Mouse (Mus musculus): ENCODE data around the gene Ak2. TPM values are rescaled to one million over a fixed set of nuclear protein-coding genes. Genes with fewer than 3 reads are reported as not detected.

Gene Ak2
- polyA plus RNA-seq, 1 experiment = 60.1 TPM

GRCm38 (mm10) chr4:129035851-129036445 is 44.2 kb downstream of the Ak2 start:
- peaks cover 35% of the 10 kb centered on the region for H3K4me1 ChIP-seq (replicated peaks; ENCODE audit: control insufficient read depth, insufficient read depth, low read length)
- no peaks in the 10 kb centered on the region for H3K27me3 ChIP-seq (ENCODE audit: control insufficient read depth, insufficient read depth, low read length)
- no peak overlapping the region for H3K4me3 ChIP-seq (ENCODE audit: control insufficient read depth, insufficient read depth, low read length)
- DNase-seq = no peak
- H3K27ac ChIP-seq (ENCODE audit: control insufficient read depth, insufficient read depth, low read length) = peak overlapping the region; percentile 58; the same call in 1 of the 2 replicates
- TF ChIP-seq CTCF (IDR thresholded peaks at IDR 0.05; ENCODE audit: borderline replicate concordance, control insufficient read depth, extremely low read depth, insufficient read depth, low read length, poor library complexity) (no peak), POLR2A (IDR thresholded peaks at IDR 0.05; ENCODE audit: control insufficient read depth, extremely low read depth, insufficient read depth, low read length, poor library complexity) (no peak)
- H3K36me3 ChIP-seq (ENCODE audit: control insufficient read depth, insufficient read depth, low read length) = no peaks in the 10 kb centered on the region
- WGBS = 74% methylated on average over 7 of the region's 7 CpGs

GRCm38 (mm10) chr4:129047721-129048421 is 56.1 kb downstream of the Ak2 start:
- H3K4me1 ChIP-seq (replicated peaks; ENCODE audit: control insufficient read depth, insufficient read depth, low read length) = peaks cover 5% of the 10 kb centered on the region
- peaks cover 10% of the 10 kb centered on the region for H3K27me3 ChIP-seq (ENCODE audit: control insufficient read depth, insufficient read depth, low read length)
- no peaks in the 10 kb centered on the region for H3K36me3 ChIP-seq (ENCODE audit: control insufficient read depth, insufficient read depth, low read length)
- 38% methylated on average over 15 of the region's 15 CpGs for WGBS
- TF ChIP-seq POLR2A (IDR thresholded peaks at IDR 0.05; ENCODE audit: control insufficient read depth, extremely low read depth, insufficient read depth, low read length, poor library complexity) (no peak), CTCF (IDR thresholded peaks at IDR 0.05; ENCODE audit: borderline replicate concordance, control insufficient read depth, extremely low read depth, insufficient read depth, low read length, poor library complexity) (no peak)
- no peak overlapping the region for H3K4me3 ChIP-seq (ENCODE audit: control insufficient read depth, insufficient read depth, low read length)
- H3K27ac ChIP-seq (ENCODE audit: control insufficient read depth, insufficient read depth, low read length) = no peak overlapping the region
- no peak for DNase-seq

GRCm38 (mm10) chr4:129048501-129049305 is 56.9 kb downstream of the Ak2 start:
- Histone ChIP-seq H3K36me3 (ENCODE audit: control insufficient read depth, insufficient read depth, low read length) (no peaks in the 10 kb centered on the region), H3K4me3 (ENCODE audit: control insufficient read depth, insufficient read depth, low read length) (peak overlapping the region; percentile 22), H3K27ac (ENCODE audit: control insufficient read depth, insufficient read depth, low read length) (no peak overlapping the region), H3K27me3 (ENCODE audit: control insufficient read depth, insufficient read depth, low read length) (peaks cover 10% of the 10 kb centered on the region), H3K4me1 (replicated peaks; ENCODE audit: control insufficient read depth, insufficient read depth, low read length) (peaks cover 5% of the 10 kb centered on the region)
- no peak for TF ChIP-seq CTCF (IDR thresholded peaks at IDR 0.05; ENCODE audit: borderline replicate concordance, control insufficient read depth, extremely low read depth, insufficient read depth, low read length, poor library complexity)
- no peak for TF ChIP-seq POLR2A (IDR thresholded peaks at IDR 0.05; ENCODE audit: control insufficient read depth, extremely low read depth, insufficient read depth, low read length, poor library complexity)
- DNase-seq = peak; percentile 8
- 1% methylated on average over 52 of the region's 52 CpGs for WGBS

GRCm38 (mm10) chr4:129049306-129050011 is 57.7 kb downstream of the Ak2 start:
- WGBS = 6% methylated on average over 23 of the region's 23 CpGs

GRCm38 (mm10) chr4:129050365-129050764 is 58.6 kb downstream of the Ak2 start:
- 89% methylated on average over 4 of the region's 4 CpGs for WGBS
- H3K36me3 ChIP-seq (ENCODE audit: control insufficient read depth, insufficient read depth, low read length) = no peaks in the 10 kb centered on the region
- DNase-seq = no peak
- H3K27me3 ChIP-seq (ENCODE audit: control insufficient read depth, insufficient read depth, low read length) = peaks cover 10% of the 10 kb centered on the region
- H3K4me1 ChIP-seq (replicated peaks; ENCODE audit: control insufficient read depth, insufficient read depth, low read length) = peaks cover 5% of the 10 kb centered on the region
- TF ChIP-seq POLR2A (IDR thresholded peaks at IDR 0.05; ENCODE audit: control insufficient read depth, extremely low read depth, insufficient read depth, low read length, poor library complexity) = no peak
- TF ChIP-seq CTCF (IDR thresholded peaks at IDR 0.05; ENCODE audit: borderline replicate concordance, control insufficient read depth, extremely low read depth, insufficient read depth, low read length, poor library complexity) = no peak
- H3K27ac ChIP-seq (ENCODE audit: control insufficient read depth, insufficient read depth, low read length) = no peak overlapping the region
- no peak overlapping the region for H3K4me3 ChIP-seq (ENCODE audit: control insufficient read depth, insufficient read depth, low read length)

More at GRCm38 (mm10) chr4:129049306-129050011, 57.7 kb downstream of the Ak2 start:
- no peak for DNase-seq
- TF ChIP-seq POLR2A (IDR thresholded peaks at IDR 0.05; ENCODE audit: control insufficient read depth, extremely low read depth, insufficient read depth, low read length, poor library complexity) (no peak), CTCF (IDR thresholded peaks at IDR 0.05; ENCODE audit: borderline replicate concordance, control insufficient read depth, extremely low read depth, insufficient read depth, low read length, poor library complexity) (no peak)
- Histone ChIP-seq H3K4me1 (replicated peaks; ENCODE audit: control insufficient read depth, insufficient read depth, low read length) (peaks cover 5% of the 10 kb centered on the region), H3K27me3 (ENCODE audit: control insufficient read depth, insufficient read depth, low read length) (peaks cover 10% of the 10 kb centered on the region), H3K36me3 (ENCODE audit: control insufficient read depth, insufficient read depth, low read length) (no peaks in the 10 kb centered on the region), H3K4me3 (ENCODE audit: control insufficient read depth, insufficient read depth, low read length) (peak overlapping the region; percentile 22), H3K27ac (ENCODE audit: control insufficient read depth, insufficient read depth, low read length) (no peak overlapping the region)
